In genomic region chr3:55571552-55572296, GRCm38 (mm10) we compare ENCODE assay signal across 8 mouse cellular contexts.
DNase-seq lines count a peak whose midpoint lies in the region; ATAC-seq lines count a peak whose summit lies in the region.

No protein-coding gene starts in this region.

- intact Hi-C loops in left cerebral cortex, postnatal 25 days (cut with DNase I), result loop anchor here (2.0 to 10.0 kb wide), 2 partner anchors 29 to 413 kb away; no protein-coding TSS in a partner anchor

- H3K27me3 ChIP-seq in forebrain, embryonic 14.5 days (replicated peaks; ENCODE audit: control insufficient read depth, insufficient read depth, low read length), result no peaks in the 10 kb centered on the region

- H3K4me2 ChIP-seq in forebrain, embryonic 14.5 days (ENCODE audit: low read length), result no peak overlapping the region

- H3K4me1 ChIP-seq in forebrain, embryonic 14.5 days (ENCODE audit: control insufficient read depth, insufficient read depth, low read length), result peaks cover 13% of the 10 kb centered on the region

- peak; percentile 69 for ATAC-seq in forebrain, embryonic 14.5 days

- DNase-seq in frontal cortex, postnatal 36 days (ENCODE audit: low spot score in 2 of 2), result peak; percentile 28 to 43
- DNase-seq in frontal cortex, postnatal 14 days (ENCODE audit: low spot score in 2 of 2), result no peak
- DNase-seq in NIH3T3 (ENCODE audit: low read depth), result peak; percentile 86
- peak; percentile 71 for DNase-seq in forebrain, embryonic 14.5 days (ENCODE audit: low spot score)
- peak; percentile 29 to 76 for DNase-seq in left cerebral cortex, postnatal 25 days (ENCODE audit: low spot score in 2 of 2)
- DNase-seq in c-Kit-positive CD71-positive TER-119-positive erythroid progenitor cells, embryonic 14.5 days (ENCODE audit: low spot score), result no peak
- DNase-seq in cerebellum, adult 9-11 months, result no peak
- DNase-seq in ovary, adult 18-20 months (ENCODE audit: low spot score), result no peak

- WGBS in forebrain, embryonic 14.5 days, result 27% methylated on average over 11 of the region's 11 CpGs

- H3K9me3 ChIP-seq in forebrain, embryonic 14.5 days (replicated peaks; ENCODE audit: control insufficient read depth, low read length), result no peaks in the 10 kb centered on the region

- peak overlapping the region; percentile 5; the same call in 1 of the 2 replicates for H3K27ac ChIP-seq in forebrain, embryonic 14.5 days (ENCODE audit: low read depth, low read length)

- no peak overlapping the region for H3K9ac ChIP-seq in forebrain, embryonic 14.5 days (ENCODE audit: low read length)

- no peak overlapping the region for H3K4me3 ChIP-seq in forebrain, embryonic 14.5 days (ENCODE audit: low read depth, low read length)

- H3K36me3 ChIP-seq in forebrain, embryonic 14.5 days (ENCODE audit: control insufficient read depth, insufficient read depth, low read length), result no peaks in the 10 kb centered on the region

Comparison
In these comparisons a context has a peak if more than half of its experiments do, and no peak if none do; other contexts are left out.
1. DNase-seq: peak in frontal cortex, postnatal 36 days (2 of 2), NIH3T3 (single experiment), forebrain, embryonic 14.5 days (single experiment) and left cerebral cortex, postnatal 25 days (2 of 2); none in frontal cortex, postnatal 14 days (0 of 2), c-Kit-positive CD71-positive TER-119-positive erythroid progenitor cells, embryonic 14.5 days (single experiment), cerebellum, adult 9-11 months (single experiment) and ovary, adult 18-20 months (single experiment).